Mouse (Mus musculus): ENCODE results near the gene Ccdc17. TPM values are rescaled to one million over a fixed set of nuclear protein-coding genes. Genes with fewer than 3 reads are reported as not detected.

Ccdc17 gene
- total and polyA plus RNA-seq, 2 experiments from 2014 or later: 0.44 to 3.2 TPM

- TF ChIP-seq CTCF (IDR thresholded peaks at IDR 0.05): no peak
- Histone ChIP-seq H3K4me3 (ENCODE audit: low read depth, low read length) (no peak overlapping the region), H3K9ac (replicated peaks; ENCODE audit: low read length, poor library complexity, severe bottlenecking) (no peak overlapping the region), H3K9me3 (ENCODE audit: low read length) (no peaks in the 10 kb centered on the region), H3K36me3 (ENCODE audit: insufficient read depth, low read length) (peaks cover 21% of the 10 kb centered on the region), H3K27ac (ENCODE audit: low read depth, low read length) (no peak overlapping the region), H3K4me1 (ENCODE audit: insufficient read depth, low read length) (no peaks in the 10 kb centered on the region), H3K27me3 (ENCODE audit: insufficient read depth, low read length) (no peaks in the 10 kb centered on the region), H3K4me2 (ENCODE audit: low read depth, low read length, poor library complexity, severe bottlenecking) (no peak overlapping the region)
- WGBS: 90% methylated on average over 1 of the region's 1 CpGs
- DNase-seq (ENCODE audit: low spot score) (no peak), ATAC-seq (ENCODE audit: low FRiP score) (no peak)
Measured at GRCm38 (mm10) chr4:116635197-116635596, 38.7 kb downstream of the Ccdc17 start.

- ATAC-seq (ENCODE audit: low FRiP score) (no peak), DNase-seq (ENCODE audit: low spot score) (no peak)
- no peaks in the 10 kb centered on the region for H3K9me3 ChIP-seq (ENCODE audit: low read length)
- WGBS: 98% methylated on average over 6 of the region's 6 CpGs
- H3K36me3 ChIP-seq (ENCODE audit: insufficient read depth, low read length): peaks cover 32% of the 10 kb centered on the region
- no peak overlapping the region for H3K9ac ChIP-seq (replicated peaks; ENCODE audit: low read length, poor library complexity, severe bottlenecking)
- no peak overlapping the region for H3K27ac ChIP-seq (ENCODE audit: low read depth, low read length)
- no peak for TF ChIP-seq CTCF (IDR thresholded peaks at IDR 0.05)
- H3K4me1 ChIP-seq (ENCODE audit: insufficient read depth, low read length): no peaks in the 10 kb centered on the region
- no peaks in the 10 kb centered on the region for H3K27me3 ChIP-seq (ENCODE audit: insufficient read depth, low read length)
- H3K4me3 ChIP-seq (ENCODE audit: low read depth, low read length): no peak overlapping the region
- H3K4me2 ChIP-seq (ENCODE audit: low read depth, low read length, poor library complexity, severe bottlenecking): no peak overlapping the region
Measured at GRCm38 (mm10) chr4:116638821-116639220, 42.4 kb downstream of the Ccdc17 start.

- H3K9ac ChIP-seq (replicated peaks; ENCODE audit: low read length, poor library complexity, severe bottlenecking): no peak overlapping the region
- H3K4me1 ChIP-seq (ENCODE audit: insufficient read depth, low read length): no peaks in the 10 kb centered on the region; the same call in 1 of the 2 replicates
- no peaks in the 10 kb centered on the region for H3K9me3 ChIP-seq (ENCODE audit: low read length)
- no peak for DNase-seq (ENCODE audit: low spot score)
- peak; percentile 46 for TF ChIP-seq CTCF (IDR thresholded peaks at IDR 0.05)
- no peak overlapping the region for H3K4me3 ChIP-seq (ENCODE audit: low read depth, low read length)
- 92% methylated on average over 1 of the region's 1 CpGs for WGBS
- no peak overlapping the region for H3K27ac ChIP-seq (ENCODE audit: low read depth, low read length)
- H3K36me3 ChIP-seq (ENCODE audit: insufficient read depth, low read length): peaks cover 26% of the 10 kb centered on the region
- no peak for ATAC-seq (ENCODE audit: low FRiP score)
- H3K27me3 ChIP-seq (ENCODE audit: insufficient read depth, low read length): no peaks in the 10 kb centered on the region
- H3K4me2 ChIP-seq (ENCODE audit: low read depth, low read length, poor library complexity, severe bottlenecking): no peak overlapping the region
Measured at GRCm38 (mm10) chr4:116642071-116642470, 45.6 kb downstream of the Ccdc17 start.

DNA sequence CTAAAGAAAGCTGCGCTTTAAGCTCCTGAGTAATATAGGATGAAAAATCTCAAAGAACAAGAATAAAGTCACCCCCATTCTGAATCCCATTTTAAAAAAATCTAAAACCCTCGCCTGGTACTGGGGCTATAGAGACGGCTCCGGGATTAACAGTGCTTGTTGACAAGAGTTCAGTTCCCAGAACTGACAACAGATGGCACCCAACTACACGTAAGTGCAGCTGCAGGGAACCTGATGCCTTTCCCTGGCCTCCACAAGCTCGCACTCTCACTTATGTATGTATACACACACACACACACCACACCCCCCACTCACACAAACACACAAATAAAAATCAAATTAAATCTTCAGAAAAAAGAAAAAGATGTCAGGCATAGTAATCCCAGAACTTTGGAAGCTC is 47.9 kb downstream of the Ccdc17 start:
- 47% methylated on average over 6 of the region's 6 CpGs for WGBS
- Histone ChIP-seq H3K27me3 (ENCODE audit: insufficient read depth, low read length) (no peaks in the 10 kb centered on the region), H3K4me2 (ENCODE audit: low read depth, low read length, poor library complexity, severe bottlenecking) (no peak overlapping the region), H3K9ac (replicated peaks; ENCODE audit: low read length, poor library complexity, severe bottlenecking) (no peak overlapping the region), H3K4me3 (ENCODE audit: low read depth, low read length) (no peak overlapping the region), H3K4me1 (ENCODE audit: insufficient read depth, low read length) (no peaks in the 10 kb centered on the region; the same call in 1 of the 2 replicates), H3K27ac (ENCODE audit: low read depth, low read length) (no peak overlapping the region), H3K36me3 (ENCODE audit: insufficient read depth, low read length) (peaks cover 21% of the 10 kb centered on the region), H3K9me3 (ENCODE audit: low read length) (no peaks in the 10 kb centered on the region)
- TF ChIP-seq CTCF (IDR thresholded peaks at IDR 0.05): peak; percentile 57
- DNase-seq (ENCODE audit: low spot score): peak; percentile 64
- no peak for ATAC-seq (ENCODE audit: low FRiP score)

GRCm38 (mm10) chr4:116645624-116646023 is 49.2 kb downstream of the Ccdc17 start:
- Histone ChIP-seq H3K4me3 (ENCODE audit: low read depth, low read length) (no peak overlapping the region), H3K9ac (replicated peaks; ENCODE audit: low read length, poor library complexity, severe bottlenecking) (no peak overlapping the region), H3K4me1 (ENCODE audit: insufficient read depth, low read length) (peaks cover 4% of the 10 kb centered on the region), H3K36me3 (ENCODE audit: insufficient read depth, low read length) (peaks cover 12% of the 10 kb centered on the region; the same call in 1 of the 2 replicates), H3K4me2 (ENCODE audit: low read depth, low read length, poor library complexity, severe bottlenecking) (no peak overlapping the region), H3K27ac (ENCODE audit: low read depth, low read length) (no peak overlapping the region), H3K27me3 (ENCODE audit: insufficient read depth, low read length) (no peaks in the 10 kb centered on the region), H3K9me3 (ENCODE audit: low read length) (no peaks in the 10 kb centered on the region)
- 88% methylated on average over 7 of the region's 7 CpGs for WGBS
- DNase-seq (ENCODE audit: low spot score): no peak
- TF ChIP-seq CTCF (IDR thresholded peaks at IDR 0.05): no peak
- ATAC-seq (ENCODE audit: low FRiP score): no peak

GRCm38 (mm10) chr4:116649411-116649810 is 53.0 kb downstream of the Ccdc17 start:
- ATAC-seq (ENCODE audit: low FRiP score) (no peak), DNase-seq (ENCODE audit: low spot score) (no peak)
- H3K4me2 ChIP-seq (ENCODE audit: low read depth, low read length, poor library complexity, severe bottlenecking): peak overlapping the region; percentile 4; the same call in 1 of the 2 replicates
- no peak overlapping the region for H3K9ac ChIP-seq (replicated peaks; ENCODE audit: low read length, poor library complexity, severe bottlenecking)
- peaks cover 4% of the 10 kb centered on the region; the same call in 1 of the 2 replicates for H3K36me3 ChIP-seq (ENCODE audit: insufficient read depth, low read length)
- no peaks in the 10 kb centered on the region for H3K27me3 ChIP-seq (ENCODE audit: insufficient read depth, low read length)
- 97% methylated on average over 2 of the region's 2 CpGs for WGBS
- TF ChIP-seq CTCF (IDR thresholded peaks at IDR 0.05): no peak
- H3K9me3 ChIP-seq (ENCODE audit: low read length): no peaks in the 10 kb centered on the region
- H3K4me3 ChIP-seq (ENCODE audit: low read depth, low read length): no peak overlapping the region; the same call in 1 of the 2 replicates
- no peak overlapping the region for H3K27ac ChIP-seq (ENCODE audit: low read depth, low read length)
- peaks cover 4% of the 10 kb centered on the region for H3K4me1 ChIP-seq (ENCODE audit: insufficient read depth, low read length)

Other genes with a start within 250 kb of the Ccdc17 start
- 95.8 and 97.4 TPM in 2 replicates for gene Mast2, start 132.5 kb upstream of the Ccdc17 start, total RNA-seq (2014; rRNA removed)
- gene Mast2, start 132.5 kb upstream of the Ccdc17 start, polyA plus RNA-seq (2015; fragmentation: Nextera tagmentation; extraction: Ambion mirVana): 27.1 and 30.3 TPM in 2 replicates
- 6.5 and 7.2 TPM in 2 replicates for gene Ipp, start 89.1 kb upstream of the Ccdc17 start, total RNA-seq (2014; rRNA removed)
- gene Ipp, start 89.1 kb upstream of the Ccdc17 start, polyA plus RNA-seq (2015; fragmentation: Nextera tagmentation; extraction: Ambion mirVana): 10.5 and 10.9 TPM in 2 replicates
- gene Tmem69, start 40.7 kb upstream of the Ccdc17 start, total RNA-seq (2014; rRNA removed): 8.8 and 12.6 TPM in 2 replicates
- 14.0 and 16.0 TPM in 2 replicates for gene Tmem69, start 40.7 kb upstream of the Ccdc17 start, polyA plus RNA-seq (2015; fragmentation: Nextera tagmentation; extraction: Ambion mirVana)
- gene Gpbp1l1, start 39.0 kb upstream of the Ccdc17 start, total RNA-seq (2014; rRNA removed): 33.7 and 45.5 TPM in 2 replicates
- 13.7 and 14.7 TPM in 2 replicates for gene Gpbp1l1, start 39.0 kb upstream of the Ccdc17 start, polyA plus RNA-seq (2015; fragmentation: Nextera tagmentation; extraction: Ambion mirVana)
- gene Nasp, start 31.3 kb downstream of the Ccdc17 start, total RNA-seq (2014; rRNA removed): 51.6 and 78.7 TPM in 2 replicates
- 67.2 and 76.3 TPM in 2 replicates for gene Nasp, start 31.3 kb downstream of the Ccdc17 start, polyA plus RNA-seq (2015; fragmentation: Nextera tagmentation; extraction: Ambion mirVana)
- gene Akr1a1, start 55.0 kb downstream of the Ccdc17 start, total RNA-seq (2014; rRNA removed): 475 and 495 TPM in 2 replicates
- 684 and 729 TPM in 2 replicates for gene Akr1a1, start 55.0 kb downstream of the Ccdc17 start, polyA plus RNA-seq (2015; fragmentation: Nextera tagmentation; extraction: Ambion mirVana)
- gene Prdx1, start 88.9 kb downstream of the Ccdc17 start, total RNA-seq (2014; rRNA removed): 171 and 207 TPM in 2 replicates
- 546 and 551 TPM in 2 replicates for gene Prdx1, start 88.9 kb downstream of the Ccdc17 start, polyA plus RNA-seq (2015; fragmentation: Nextera tagmentation; extraction: Ambion mirVana)
- 20.8 and 24.3 TPM in 2 replicates for gene Mmachc, start 111.8 kb downstream of the Ccdc17 start, total RNA-seq (2014; rRNA removed)
- 16.6 and 16.8 TPM in 2 replicates for gene Mmachc, start 111.8 kb downstream of the Ccdc17 start, polyA plus RNA-seq (2015; fragmentation: Nextera tagmentation; extraction: Ambion mirVana)
- 10.3 and 10.9 TPM in 2 replicates for gene Ccdc163, start 111.9 kb downstream of the Ccdc17 start, total RNA-seq (2014; rRNA removed)
- gene Ccdc163, start 111.9 kb downstream of the Ccdc17 start, polyA plus RNA-seq (2015; fragmentation: Nextera tagmentation; extraction: Ambion mirVana): 4.7 and 5.4 TPM in 2 replicates
- gene Tesk2, start 124.3 kb downstream of the Ccdc17 start, total RNA-seq (2014; rRNA removed): 0.77 and 2.5 TPM in 2 replicates
- gene Tesk2, start 124.3 kb downstream of the Ccdc17 start, polyA plus RNA-seq (2015; fragmentation: Nextera tagmentation; extraction: Ambion mirVana): 1.6 and 1.7 TPM in 2 replicates
- 38.9 and 42.9 TPM in 2 replicates for gene Toe1, start 211.0 kb downstream of the Ccdc17 start, total RNA-seq (2014; rRNA removed)
- gene Toe1, start 211.0 kb downstream of the Ccdc17 start, polyA plus RNA-seq (2015; fragmentation: Nextera tagmentation; extraction: Ambion mirVana): 22.5 and 26.2 TPM in 2 replicates
- 5.1 and 5.6 TPM in 2 replicates for gene Mutyh, start 211.1 kb downstream of the Ccdc17 start, total RNA-seq (2014; rRNA removed)
- 3.0 and 4.5 TPM in 2 replicates for gene Mutyh, start 211.1 kb downstream of the Ccdc17 start, polyA plus RNA-seq (2015; fragmentation: Nextera tagmentation; extraction: Ambion mirVana)
- 0.55 and 0.71 TPM in 2 replicates for gene Hpdl, start 225.1 kb downstream of the Ccdc17 start, total RNA-seq (2014; rRNA removed)
- gene Hpdl, start 225.1 kb downstream of the Ccdc17 start, polyA plus RNA-seq (2015; fragmentation: Nextera tagmentation; extraction: Ambion mirVana): 0.74 and 1.1 TPM in 2 replicates